18 mouse cellular contexts compared by ENCODE assay signal in genomic region chr6:98977806-98978205, GRCm38 (mm10).
DNase-seq lines count a peak whose midpoint lies in the region; ATAC-seq lines count a peak whose summit lies in the region.
"Had no signal": no experiment of that assay in that cellular context is flagged by ENCODE, and none has a peak within 500 bp of the region (broad histone marks: within the 10 kb centered on the region; RNA-seq: fewer than 3 reads in every experiment).

No protein-coding gene starts in this region.

- intact Hi-C loops in heart, postnatal 10 days (cut with DNase I): no loop called here

- no peaks in the 10 kb centered on the region for H3K9me3 ChIP-seq in megakaryocyte, embryonic 14.5 days
- H3K9me3 ChIP-seq: embryonic facial prominence, embryonic 10.5 days; forebrain, embryonic 15.5 days; heart, embryonic 13.5 days; hindbrain, embryonic 12.5 days had no signal

- peaks cover 57% of the 10 kb centered on the region for H3K36me3 ChIP-seq in megakaryocyte, embryonic 14.5 days (replicated peaks; ENCODE audit: low read length)

- peaks cover 56% of the 10 kb centered on the region for H3K4me1 ChIP-seq in megakaryocyte, embryonic 14.5 days
- H3K4me1 ChIP-seq: embryonic facial prominence, embryonic 10.5 days; forebrain, embryonic 15.5 days had no signal

- no peaks in the 10 kb centered on the region for H3K27me3 ChIP-seq in megakaryocyte, embryonic 14.5 days (replicated peaks)
- H3K27me3 ChIP-seq: forebrain, embryonic 15.5 days; heart, embryonic 13.5 days; hindbrain, embryonic 12.5 days had no signal

- peak; percentile 94 for DNase-seq in heart, adult 11 months
- no peak for DNase-seq in heart, postnatal 10 days
- peak; percentile 49 for DNase-seq in brain, adult 2 months (ENCODE audit: low read depth, low spot score)
- no peak for DNase-seq in kidney, postnatal 25 days
- no peak for DNase-seq in right cerebral cortex, postnatal 10 days (ENCODE audit: low spot score in 2 of 2)
- DNase-seq: adrenal gland, postnatal 10 days; cerebellum, adult 2 months; cerebellum, postnatal 10 days; gastrocnemius, postnatal 25 days; heart, postnatal 4 days had no signal

- ATAC-seq in megakaryocyte, adult 5-6 weeks (ENCODE audit: poor library complexity, severe bottlenecking): no peak
- ATAC-seq: forebrain, embryonic 15.5 days; hindbrain, embryonic 16.5 days; inflammation-experienced regulatory T-cells, adult 6 months had no signal

- peak overlapping the region; percentile 73 for H3K4me3 ChIP-seq in megakaryocyte, embryonic 14.5 days (replicated peaks)
- H3K4me3 ChIP-seq: embryonic facial prominence, embryonic 10.5 days; forebrain, embryonic 15.5 days; heart, embryonic 13.5 days; hindbrain, embryonic 12.5 days had no signal

Comparison
In these comparisons a context has a peak if more than half of its experiments do, and no peak if none do; other contexts are left out.
1. DNase-seq: peak in heart, adult 11 months (single experiment) and brain, adult 2 months (single experiment); none in heart, postnatal 10 days (0 of 2), kidney, postnatal 25 days (0 of 2) and right cerebral cortex, postnatal 10 days (0 of 2).